Comparison of ENCODE assay signal across 29 mouse cellular contexts in the genomic region with DNA sequence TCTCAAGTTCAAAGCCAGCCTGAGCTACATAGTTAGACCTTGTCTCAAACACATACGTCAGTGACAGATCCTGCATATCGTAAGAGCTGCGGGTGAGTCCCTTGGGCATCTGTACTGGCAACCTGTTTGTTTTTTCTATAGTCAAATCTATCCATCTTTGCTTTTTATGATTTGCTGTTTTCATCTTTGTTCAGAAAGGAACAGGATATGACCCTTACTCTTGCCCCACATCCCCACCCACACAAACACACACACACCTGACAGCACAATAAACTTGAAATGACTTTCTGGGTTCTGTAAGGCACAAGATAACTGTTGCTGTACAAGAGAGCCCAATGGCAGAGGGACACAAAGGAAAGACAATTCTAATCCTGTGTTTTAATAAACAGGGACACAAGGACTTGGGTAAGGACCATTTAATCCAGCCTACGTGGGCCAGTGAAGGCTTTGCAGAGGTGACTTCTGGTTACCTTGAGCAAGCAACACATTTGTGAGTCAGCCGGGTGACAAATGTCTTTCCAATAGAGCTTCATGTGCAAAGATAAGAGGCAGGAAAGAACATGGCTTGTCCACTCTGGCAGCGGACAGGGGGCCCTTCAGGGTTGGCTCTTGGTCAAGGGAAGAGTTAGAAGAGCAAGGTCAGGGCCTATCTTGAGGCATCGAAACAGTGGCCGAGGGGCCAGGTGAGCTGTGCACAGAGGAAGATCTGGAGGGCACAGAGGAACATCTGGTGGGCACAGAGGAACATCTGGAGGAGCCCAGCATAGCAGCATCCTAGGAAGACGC. TPM values are rescaled to one million over a fixed set of nuclear protein-coding genes. Genes with fewer than 3 reads are reported as not detected.
DNase-seq lines count a peak whose midpoint lies in the region; ATAC-seq and TF ChIP-seq lines count a peak whose summit lies in the region.
"Had no signal": no experiment of that assay in that cellular context is flagged by ENCODE, and none has a peak within 500 bp of the region (broad histone marks: within the 10 kb centered on the region; RNA-seq: fewer than 3 reads in every experiment).

No protein-coding gene starts in this region.

- H3K9ac ChIP-seq in heart, embryonic 12.5 days, result no peak overlapping the region
- H3K9ac ChIP-seq in stomach, postnatal 0 days (ENCODE audit: low read length), result no peak overlapping the region
- H3K9ac ChIP-seq: hindbrain, embryonic 12.5 days; kidney, embryonic 15.5 days; liver, embryonic 12.5 days; liver, postnatal 0 days; midbrain, embryonic 13.5 days had no signal

- WGBS in heart, embryonic 12.5 days, result 72% methylated on average over 9 of the region's 9 CpGs
- 79% methylated on average over 9 of the region's 9 CpGs for WGBS in stomach, postnatal 0 days

- no peaks in the 10 kb centered on the region for H3K9me3 ChIP-seq in heart, embryonic 12.5 days (replicated peaks)
- H3K9me3 ChIP-seq in stomach, postnatal 0 days (ENCODE audit: control insufficient read depth, low read length), result no peaks in the 10 kb centered on the region
- H3K9me3 ChIP-seq: hindbrain, embryonic 12.5 days; kidney, embryonic 15.5 days; liver, embryonic 12.5 days; midbrain, embryonic 13.5 days had no signal

- no peaks in the 10 kb centered on the region for H3K27me3 ChIP-seq in heart, embryonic 12.5 days (replicated peaks)
- H3K27me3 ChIP-seq in stomach, postnatal 0 days (ENCODE audit: control insufficient read depth, insufficient read depth, low read length), result no peaks in the 10 kb centered on the region
- H3K27me3 ChIP-seq: hindbrain, embryonic 12.5 days; kidney, embryonic 15.5 days; liver, embryonic 12.5 days; midbrain, embryonic 13.5 days; Patski had no signal

- TF ChIP-seq EP300 in stomach, postnatal 0 days (optimal IDR thresholded peaks at IDR 0.05), result no peak

- no peak for TF ChIP-seq CTCF in stomach, postnatal 0 days (IDR thresholded peaks at IDR 0.05; ENCODE audit: low read depth)

- H3K27ac ChIP-seq in heart, embryonic 12.5 days (ENCODE audit: poor library complexity, severe bottlenecking), result no peak overlapping the region
- H3K27ac ChIP-seq in stomach, postnatal 0 days (replicated peaks), result no peak overlapping the region
- H3K27ac ChIP-seq: gastrocnemius, adult 2 months; hindbrain, embryonic 12.5 days; hindbrain, postnatal 0 days; kidney, embryonic 15.5 days; left cerebral cortex, adult 2 months; liver, embryonic 12.5 days; midbrain, embryonic 13.5 days had no signal

- H3K4me1 ChIP-seq in heart, embryonic 12.5 days (replicated peaks), result peaks cover 12% of the 10 kb centered on the region
- no peaks in the 10 kb centered on the region for H3K4me1 ChIP-seq in stomach, postnatal 0 days (replicated peaks; ENCODE audit: control insufficient read depth, insufficient read depth)
- H3K4me1 ChIP-seq: hindbrain, embryonic 12.5 days; liver, embryonic 12.5 days; midbrain, embryonic 13.5 days had no signal

- ATAC-seq in heart, embryonic 12.5 days (ENCODE audit: insufficient number of reproducible peaks, low FRiP score), result no peak
- ATAC-seq in activated CD4-positive, CD25-positive, alpha-beta regulatory T cell, adult 4 months, result peak; percentile 47
- peak; percentile 46; the same call in 1 of the 2 replicates for ATAC-seq in stomach, postnatal 0 days (ENCODE audit: low FRiP score, low TSS enrichment)
- ATAC-seq in megakaryocyte, adult 5-6 weeks (ENCODE audit: poor library complexity, severe bottlenecking), result no peak
- ATAC-seq: forebrain, embryonic 16.5 days; hindbrain, postnatal 0 days; liver, embryonic 12.5 days; liver, postnatal 0 days; midbrain, embryonic 13.5 days; Patski had no signal

- H3K36me3 ChIP-seq in heart, embryonic 12.5 days, result no peaks in the 10 kb centered on the region
- H3K36me3 ChIP-seq in stomach, postnatal 0 days (ENCODE audit: control insufficient read depth, insufficient read depth, low read length), result no peaks in the 10 kb centered on the region
- H3K36me3 ChIP-seq: hindbrain, embryonic 12.5 days; kidney, embryonic 15.5 days; liver, embryonic 12.5 days; midbrain, embryonic 13.5 days had no signal

- no peak overlapping the region for H3K4me2 ChIP-seq in heart, embryonic 12.5 days
- no peak overlapping the region for H3K4me2 ChIP-seq in stomach, postnatal 0 days (replicated peaks; ENCODE audit: low read depth)
- H3K4me2 ChIP-seq: hindbrain, embryonic 12.5 days; kidney, embryonic 15.5 days; liver, embryonic 12.5 days; midbrain, embryonic 13.5 days had no signal

- peak; percentile 38 to 39 for DNase-seq in heart, adult 18-20 months
- DNase-seq in thymus, postnatal 0 days (ENCODE audit: low spot score), result peak; percentile 35
- no peak for DNase-seq in thymus, postnatal 25 days
- DNase-seq in stomach, postnatal 0 days (ENCODE audit: low spot score), result no peak
- DNase-seq in urinary bladder, postnatal 10 days (ENCODE audit: low spot score), result no peak
- DNase-seq: adrenal gland, adult 8-10 months; B cell, adult 2 months; cerebellum, adult 18-20 months; cerebellum, postnatal 10 days; gastrocnemius, adult 2 months; gastrocnemius, postnatal 36 days; kidney, adult 18-20 months; kidney, postnatal 25 days; liver, postnatal 0 days; lung, postnatal 4 days; spleen, adult 18-20 months; thymus, adult 2 months had no signal

- no peak overlapping the region for H3K4me3 ChIP-seq in heart, embryonic 12.5 days
- H3K4me3 ChIP-seq in stomach, postnatal 0 days (ENCODE audit: low read depth, low read length), result no peak overlapping the region
- H3K4me3 ChIP-seq: erythroblast, embryonic 14.5 days; gastrocnemius, adult 2 months; hindbrain, embryonic 12.5 days; kidney, embryonic 15.5 days; left cerebral cortex, adult 2 months; liver, embryonic 12.5 days; midbrain, embryonic 13.5 days had no signal

RNA-seq across cellular contexts. Expression of gene Ppcdc, which starts 32.6 kb away (rescaled TPM):
- 1 to 10 TPM; 7.8 to 8.6 TPM for total RNA-seq in heart, adult 18-20 months (2021)
- 19.4 and 20.2 TPM in 2 replicates for polyA plus RNA-seq in heart, embryonic 12.5 days (2016; fragmentation: Nextera tagmentation; extraction: Ambion mirVana)
- polyA plus RNA-seq in thymus, postnatal 0 days (2015; fragmentation: Nextera tagmentation; extraction: Ambion mirVana), result 50.9 and 62.5 TPM in 2 replicates
- polyA plus RNA-seq in activated CD4-positive, CD25-positive, alpha-beta regulatory T cell, adult 4 months (2017; shearing (Covaris generic)), result 100 to 1,000 TPM; 117 to 128 TPM
- polyA plus RNA-seq in stomach, postnatal 0 days (2015; fragmentation: Nextera tagmentation; extraction: Ambion mirVana), result 14.2 and 16.2 TPM in 2 replicates
- total RNA-seq in megakaryocyte, adult 5-6 weeks (2015), result 15.6 and 19.2 TPM in 2 replicates
- total RNA-seq in megakaryocyte, adult 5-6 weeks (2017), result 14.5 and 19.2 TPM in 2 replicates

Comparison
In these comparisons a context has a peak if more than half of its experiments do, and no peak if none do; other contexts are left out.
1. DNase-seq: peak in heart, adult 18-20 months (2 of 2) and thymus, postnatal 0 days (single experiment); none in thymus, postnatal 25 days (single experiment), stomach, postnatal 0 days (single experiment) and urinary bladder, postnatal 10 days (single experiment).
2. ATAC-seq: peak in activated CD4-positive, CD25-positive, alpha-beta regulatory T cell, adult 4 months (single experiment) and stomach, postnatal 0 days (single experiment); none in heart, embryonic 12.5 days (single experiment) and megakaryocyte, adult 5-6 weeks (single experiment).